Mouse (Mus musculus) layer of hippocampus, postnatal 14 days (tissue): Measurements from ENCODE around the gene Grasp. TPM values are rescaled to one million over a fixed set of nuclear protein-coding genes. Genes with fewer than 3 reads are reported as not detected.
A peak's percentile ranks its signal among the peaks of the same experiment; 100 is the strongest.

Experiments used
- DNase-seq, 2 experiments: peaks; one replicate each; pipeline ENCODE4 v3.0.0; 2021 to 2022; ENCODE audit warnings: low spot score in 2 of 2, mixed read lengths in 1 of 2
- total RNA-seq, 2 experiments: library from RNA; stranded (reverse); gene quantifications; 2 replicates each; pipeline ENCODE4 v1.2.3; 2021

The Grasp gene
- total RNA-seq, 2 experiments from 2014 or later, result 53.4 to 55.2 TPM

- no peak for DNase-seq
Measured at GRCm38 (mm10) chr15:101224977-101225376, 989 bp downstream of the Grasp start.

GRCm38 (mm10) chr15:101227971-101228370, 4.0 kb downstream of the Grasp start:
- DNase-seq, result no peak

GRCm38 (mm10) chr15:101228866-101229590, 5.0 kb downstream of the Grasp start:
- no peak for DNase-seq

- no peak for DNase-seq
Measured at GRCm38 (mm10) chr15:101230503-101230902, 6.5 kb downstream of the Grasp start.

- no peak for DNase-seq
Measured at GRCm38 (mm10) chr15:101230995-101231647, 7.1 kb downstream of the Grasp start.

- no peak for DNase-seq
Measured at GRCm38 (mm10) chr15:101231648-101232180, 7.7 kb downstream of the Grasp start.

GRCm38 (mm10) chr15:101232607-101233006, 8.6 kb downstream of the Grasp start:
- no peak for DNase-seq

GRCm38 (mm10) chr15:101233183-101233582, 9.2 kb downstream of the Grasp start:
- DNase-seq, result no peak

GRCm38 (mm10) chr15:101233641-101234275, 9.8 kb downstream of the Grasp start:
- DNase-seq, result no peak

- no peak for DNase-seq
Measured at GRCm38 (mm10) chr15:101234611-101235341, 10.8 kb downstream of the Grasp start.

GRCm38 (mm10) chr15:101235342-101235698, 11.3 kb downstream of the Grasp start:
- DNase-seq, result no peak

GRCm38 (mm10) chr15:101235728-101236327, 11.8 kb downstream of the Grasp start:
- no peak for DNase-seq

GRCm38 (mm10) chr15:101236878-101237277, 12.9 kb downstream of the Grasp start:
- peak in 1 of 2 experiments; percentile 60 for DNase-seq

- no peak for DNase-seq
Measured at GRCm38 (mm10) chr15:101238885-101239511, 15.0 kb downstream of the Grasp start.

- no peak for DNase-seq
Measured at GRCm38 (mm10) chr15:101239821-101240220, 15.8 kb downstream of the Grasp start.

GRCm38 (mm10) chr15:101240799-101241204, 16.8 kb downstream of the Grasp start:
- DNase-seq, result peak; percentile 92 to 93

- no peak for DNase-seq
Measured at GRCm38 (mm10) chr15:101241236-101241635, 17.2 kb downstream of the Grasp start.

- DNase-seq, result no peak
Measured at GRCm38 (mm10) chr15:101241853-101242252, 17.9 kb downstream of the Grasp start.

- no peak for DNase-seq
Measured at GRCm38 (mm10) chr15:101242645-101243044, 18.7 kb downstream of the Grasp start.

GRCm38 (mm10) chr15:101244012-101244411, 20.0 kb downstream of the Grasp start:
- DNase-seq, result no peak
